Mouse (Mus musculus) erythroblast, embryonic 14.5 days (primary cell): Measurements from ENCODE around the gene Prpf38b.

ENCODE experiments used
- GATA1 ChIP-seq: IDR thresholded peaks from 2 replicates; pipeline ENCODE4 v1.6.1; 2012; ENCODE audit warnings: low read length, inconsistent platforms, mixed read lengths
- TAL1 ChIP-seq: IDR thresholded peaks from 3 replicates; pipeline ENCODE4 v1.6.1; 2012; ENCODE audit warnings: low read length, inconsistent platforms, mixed read lengths

GRCm38 (mm10) chr3:108911081-108911547, 413 bp downstream of the Prpf38b start:
- TF ChIP-seq GATA1 (no peak), TAL1 (no peak)
